Mouse (Mus musculus): ENCODE results near the gene Tmem125.

GRCm38 (mm10) chr4:118564926-118565279 lies 21.1 kb upstream of the Tmem125 start:
- TF ChIP-seq GATA1 (IDR thresholded peaks at IDR 0.05; ENCODE audit: low read length): no peak
- no peak for TF ChIP-seq TAL1 (IDR thresholded peaks at IDR 0.05; ENCODE audit: low read length)
